In the genomic region with DNA sequence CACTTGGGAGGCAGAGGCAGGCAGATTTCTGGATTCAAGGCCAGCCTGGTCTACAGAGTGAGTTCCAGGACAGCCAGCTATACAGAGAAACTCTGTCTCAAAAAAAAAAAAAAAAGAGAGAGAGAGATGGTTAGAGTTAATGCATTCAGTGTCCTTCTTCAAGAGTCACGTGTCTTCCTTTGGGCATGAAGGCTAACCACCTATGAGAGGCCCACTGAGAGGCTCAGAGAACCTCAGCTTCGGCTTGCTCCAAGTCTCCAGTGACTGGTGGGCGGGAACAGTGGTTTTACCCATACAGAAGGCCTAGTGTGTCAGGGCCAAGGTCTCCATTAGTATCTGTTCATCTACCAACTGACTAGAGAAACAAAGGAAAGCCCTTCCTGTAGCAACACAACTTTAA, we compare ENCODE assay signal across 10 mouse cellular contexts. TPM values are rescaled to one million over a fixed set of nuclear protein-coding genes. Genes with fewer than 3 reads are reported as not detected.
DNase-seq lines count a peak whose midpoint lies in the region; ATAC-seq and TF ChIP-seq lines count a peak whose summit lies in the region.
"Had no signal": no experiment of that assay in that cellular context is flagged by ENCODE, and none has a peak within 500 bp of the region (broad histone marks: within the 10 kb centered on the region; RNA-seq: fewer than 3 reads in every experiment).

No protein-coding gene starts in this region.

- ATAC-seq in heart, embryonic 13.5 days (ENCODE audit: extremely low read depth, insufficient number of reproducible peaks, low FRiP score, low TSS enrichment) = no peak
- no peak for ATAC-seq in hindbrain, embryonic 13.5 days (ENCODE audit: low FRiP score)

- peak overlapping the region; percentile 71 for H3K4me2 ChIP-seq in heart, embryonic 13.5 days
- H3K4me2 ChIP-seq in hindbrain, embryonic 13.5 days = peak overlapping the region; percentile 61

- 69% methylated on average over 3 of the region's 3 CpGs for whole genome bisulfite sequencing in heart, embryonic 13.5 days
- WGBS in hindbrain, embryonic 13.5 days = 72% methylated on average over 3 of the region's 3 CpGs
- 71% methylated on average over 3 of the region's 3 CpGs for whole genome bisulfite sequencing in midbrain, embryonic 10.5 days

- no peak for TF ChIP-seq CTCF in E14TG2a.4 (conservative IDR thresholded peaks at IDR 0.05; ENCODE audit: low read length)

- peak overlapping the region; percentile 79 for H3K9ac ChIP-seq in heart, embryonic 13.5 days
- H3K9ac ChIP-seq in hindbrain, embryonic 13.5 days = peak overlapping the region; percentile 68

- no peaks in the 10 kb centered on the region for H3K27me3 ChIP-seq in heart, embryonic 13.5 days (replicated peaks)
- 0 out of 2 replicates have a peak, but pooled peaks cover 3% of the 10 kb centered on the region for H3K27me3 ChIP-seq in E14TG2a.4 (ENCODE audit: insufficient read depth, low read length)
- no peaks in the 10 kb centered on the region for H3K27me3 ChIP-seq in hindbrain, embryonic 13.5 days
- H3K27me3 ChIP-seq in midbrain, embryonic 10.5 days (ENCODE audit: low read depth, poor library complexity, severe bottlenecking) = no peaks in the 10 kb centered on the region

- H3K36me3 ChIP-seq in heart, embryonic 13.5 days = no peaks in the 10 kb centered on the region
- H3K36me3 ChIP-seq in E14TG2a.4 (ENCODE audit: insufficient read depth, low read length) = no peaks in the 10 kb centered on the region
- H3K36me3 ChIP-seq in hindbrain, embryonic 13.5 days = no peaks in the 10 kb centered on the region
- no peaks in the 10 kb centered on the region for H3K36me3 ChIP-seq in midbrain, embryonic 10.5 days

- H3K27ac ChIP-seq in heart, embryonic 13.5 days (replicated peaks) = 0 out of 2 replicates have a peak overlapping the region, but pooled peaks have one; percentile 48
- peak overlapping the region; percentile 86 for H3K27ac ChIP-seq in hindbrain, embryonic 13.5 days
- H3K27ac ChIP-seq in midbrain, embryonic 10.5 days (replicated peaks) = peak overlapping the region; percentile 82

- DNase-seq in heart, postnatal 4 days = no peak
- no peak for DNase-seq in midbrain, embryonic 10.5 days (ENCODE audit: low spot score)
- no peak for DNase-seq in thymus, postnatal 14 days
- no peak for DNase-seq in left cerebral cortex, adult 8-10 months (ENCODE audit: low spot score in 2 of 2)
- DNase-seq in spleen, adult 18-20 months = no peak
- DNase-seq: thymus, postnatal 25 days had no signal

- H3K9me3 ChIP-seq in heart, embryonic 13.5 days = no peaks in the 10 kb centered on the region
- H3K9me3 ChIP-seq in E14TG2a.4 (ENCODE audit: low read length) = no peaks in the 10 kb centered on the region
- no peaks in the 10 kb centered on the region for H3K9me3 ChIP-seq in hindbrain, embryonic 13.5 days
- H3K9me3 ChIP-seq in midbrain, embryonic 10.5 days (replicated peaks) = no peaks in the 10 kb centered on the region

- H3K4me1 ChIP-seq in heart, embryonic 13.5 days = peaks cover 32% of the 10 kb centered on the region
- H3K4me1 ChIP-seq in E14TG2a.4 (replicated peaks; ENCODE audit: low read depth, low read length) = peaks cover 38% of the 10 kb centered on the region
- H3K4me1 ChIP-seq in hindbrain, embryonic 13.5 days (replicated peaks) = peaks cover 13% of the 10 kb centered on the region
- peaks cover 19% of the 10 kb centered on the region for H3K4me1 ChIP-seq in midbrain, embryonic 10.5 days

- no peak overlapping the region for H3K4me3 ChIP-seq in heart, embryonic 13.5 days
- peak overlapping the region; percentile 62 for H3K4me3 ChIP-seq in E14TG2a.4 (replicated peaks; ENCODE audit: low read length)
- H3K4me3 ChIP-seq in hindbrain, embryonic 13.5 days = no peak overlapping the region
- peak overlapping the region; percentile 37 for H3K4me3 ChIP-seq in midbrain, embryonic 10.5 days

RNA-seq across cellular contexts. Expression of a gene that starts 33.9 kb away (rescaled TPM):
- 0.37 and 0.69 TPM in 2 replicates for polyA plus RNA-seq in heart, embryonic 13.5 days (2015; fragmentation: Nextera tagmentation; extraction: Ambion mirVana)
- 1 to 10 TPM; 5.8 to 5.9 TPM for total RNA-seq in heart, postnatal 4 days (2021)
- polyA plus RNA-seq in hindbrain, embryonic 13.5 days (2015; fragmentation: Nextera tagmentation; extraction: Ambion mirVana) = 0.30 and 0.31 TPM in 2 replicates
- 0.07 and 0.11 TPM in 2 replicates for polyA plus RNA-seq in midbrain, embryonic 10.5 days (2016; fragmentation: Nextera tagmentation; extraction: Ambion mirVana)
- total RNA-seq in left cerebral cortex, adult 8-10 months (2022) = 1 to 10 TPM in 3 of 4 experiments, under 1 TPM in 1; 0.78 to 2.0 (median 1.9) TPM

RNA-seq across cellular contexts. Expression of a gene that starts 37.1 kb away (rescaled TPM):
- polyA plus RNA-seq in heart, embryonic 13.5 days (2015; fragmentation: Nextera tagmentation; extraction: Ambion mirVana) = 298 and 317 TPM in 2 replicates
- total RNA-seq in heart, postnatal 4 days (2021) = 100 to 1,000 TPM; 764 to 831 TPM
- polyA plus RNA-seq in hindbrain, embryonic 13.5 days (2015; fragmentation: Nextera tagmentation; extraction: Ambion mirVana) = 0.49 and 0.61 TPM in 2 replicates
- 0.75 and 1.3 TPM in 2 replicates for polyA plus RNA-seq in midbrain, embryonic 10.5 days (2016; fragmentation: Nextera tagmentation; extraction: Ambion mirVana)
- under 1 TPM; 0.35 to 0.89 (median 0.52) TPM for total RNA-seq in left cerebral cortex, adult 8-10 months (2022)

RNA-seq across cellular contexts. Expression of a gene that starts 52.2 kb away (rescaled TPM):
- polyA plus RNA-seq in heart, embryonic 13.5 days (2015; fragmentation: Nextera tagmentation; extraction: Ambion mirVana) = 5.1 and 5.7 TPM in 2 replicates
- 1 to 10 TPM; 1.1 to 1.6 TPM for total RNA-seq in heart, postnatal 4 days (2021)
- polyA plus RNA-seq in hindbrain, embryonic 13.5 days (2015; fragmentation: Nextera tagmentation; extraction: Ambion mirVana) = not detected in 2 replicates
- not detected in 2 replicates for polyA plus RNA-seq in midbrain, embryonic 10.5 days (2016; fragmentation: Nextera tagmentation; extraction: Ambion mirVana)
- not detected for total RNA-seq in left cerebral cortex, adult 8-10 months (2022)
- total RNA-seq: gastrocnemius, postnatal 14 days had no signal

RNA-seq across cellular contexts. Expression of a gene that starts 52.3 kb away (rescaled TPM):
- 237 and 277 TPM in 2 replicates for polyA plus RNA-seq in heart, embryonic 13.5 days (2015; fragmentation: Nextera tagmentation; extraction: Ambion mirVana)
- 100 to 1,000 TPM; 203 to 222 TPM for total RNA-seq in heart, postnatal 4 days (2021)
- polyA plus RNA-seq in hindbrain, embryonic 13.5 days (2015; fragmentation: Nextera tagmentation; extraction: Ambion mirVana) = 98.7 and 106 TPM in 2 replicates
- 129 and 140 TPM in 2 replicates for polyA plus RNA-seq in midbrain, embryonic 10.5 days (2016; fragmentation: Nextera tagmentation; extraction: Ambion mirVana)
- 100 to 1,000 TPM; 100 to 149 (median 127) TPM for total RNA-seq in left cerebral cortex, adult 8-10 months (2022)

RNA-seq across cellular contexts. Expression of a gene that starts 53.4 kb away (rescaled TPM):
- polyA plus RNA-seq in heart, embryonic 13.5 days (2015; fragmentation: Nextera tagmentation; extraction: Ambion mirVana) = 92.3 and 102 TPM in 2 replicates
- total RNA-seq in heart, postnatal 4 days (2021) = 10 to 100 TPM; 34.1 to 35.3 TPM
- polyA plus RNA-seq in hindbrain, embryonic 13.5 days (2015; fragmentation: Nextera tagmentation; extraction: Ambion mirVana) = 157 and 162 TPM in 2 replicates
- polyA plus RNA-seq in midbrain, embryonic 10.5 days (2016; fragmentation: Nextera tagmentation; extraction: Ambion mirVana) = 144 and 150 TPM in 2 replicates
- total RNA-seq in left cerebral cortex, adult 8-10 months (2022) = 10 to 100 TPM; 53.6 to 58.5 (median 55.7) TPM

Comparison
In these comparisons a context has a peak if more than half of its experiments do, and no peak if none do; other contexts are left out.
1. H3K4me3 ChIP-seq: peak in E14TG2a.4 (single experiment) and midbrain, embryonic 10.5 days (single experiment); none in heart, embryonic 13.5 days (single experiment) and hindbrain, embryonic 13.5 days (single experiment).
2. RNA of a gene that starts 37.1 kb away (polyA plus RNA-seq): 298 to 317 TPM in heart, embryonic 13.5 days; 0.75 to 1.3 TPM in midbrain, embryonic 10.5 days and 0.49 to 0.61 TPM in hindbrain, embryonic 13.5 days; every median in the first group is over 100 times any median in the second.
3. Peak in every context shown above with its lines, with median percentiles within 50 percentile points of each other: H3K27ac ChIP-seq.